Mouse (Mus musculus) cerebellum, adult 11 months (tissue): Measurements from ENCODE around the gene Rapgef6.
"Not testable (repeated sequence)": the region's sequence is repeated elsewhere in the genome, so short reads cannot be mapped to it uniquely, and the experiment has no call there.

Experiments used
- DNase-seq: peaks from one replicate; pipeline ENCODE4 v3.0.0; 2022

Rapgef6 gene

DNA sequence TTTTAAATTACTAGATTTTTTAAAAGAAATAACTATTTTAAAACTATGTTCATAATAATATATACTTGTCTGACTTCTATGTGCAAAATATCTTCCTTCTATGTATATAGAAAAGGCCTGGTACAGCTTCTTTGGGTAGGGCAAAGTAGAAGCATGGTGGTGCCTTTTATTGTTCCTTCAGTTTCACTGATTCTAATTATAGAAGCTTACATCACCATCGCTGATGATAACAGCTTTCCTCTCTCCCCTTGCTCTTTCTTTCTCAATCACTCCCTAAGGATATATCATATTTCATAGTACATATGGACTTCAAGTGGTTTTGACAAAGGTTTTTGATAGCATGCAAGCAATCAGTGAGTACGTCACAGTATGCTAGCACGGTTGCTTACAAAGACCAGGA is 69.9 kb downstream of the Rapgef6 start:
- no peak for DNase-seq

DNA sequence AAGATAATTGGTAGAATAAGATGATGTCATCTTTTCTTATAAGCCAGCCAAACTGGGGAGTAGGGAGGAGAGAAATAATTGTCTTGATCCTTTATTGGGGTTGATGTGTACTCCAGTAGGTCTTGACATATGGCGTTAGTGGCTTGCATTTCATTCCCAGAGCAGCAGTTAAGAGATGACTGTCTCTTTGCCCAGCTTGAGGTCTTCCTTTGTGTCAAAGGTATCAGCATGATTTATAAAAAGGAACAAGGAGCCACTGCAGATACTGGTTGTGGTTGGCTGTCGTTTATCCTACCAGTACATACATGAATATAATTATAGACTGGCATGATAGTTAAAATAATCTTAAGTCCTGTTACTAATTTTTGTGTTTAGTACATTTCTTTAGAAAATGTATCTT is 71.4 kb downstream of the Rapgef6 start:
- DNase-seq = no peak

- no peak for DNase-seq
Observed at GRCm38 (mm10) chr11:54595053-54595452, 72.4 kb downstream of the Rapgef6 start.

DNA sequence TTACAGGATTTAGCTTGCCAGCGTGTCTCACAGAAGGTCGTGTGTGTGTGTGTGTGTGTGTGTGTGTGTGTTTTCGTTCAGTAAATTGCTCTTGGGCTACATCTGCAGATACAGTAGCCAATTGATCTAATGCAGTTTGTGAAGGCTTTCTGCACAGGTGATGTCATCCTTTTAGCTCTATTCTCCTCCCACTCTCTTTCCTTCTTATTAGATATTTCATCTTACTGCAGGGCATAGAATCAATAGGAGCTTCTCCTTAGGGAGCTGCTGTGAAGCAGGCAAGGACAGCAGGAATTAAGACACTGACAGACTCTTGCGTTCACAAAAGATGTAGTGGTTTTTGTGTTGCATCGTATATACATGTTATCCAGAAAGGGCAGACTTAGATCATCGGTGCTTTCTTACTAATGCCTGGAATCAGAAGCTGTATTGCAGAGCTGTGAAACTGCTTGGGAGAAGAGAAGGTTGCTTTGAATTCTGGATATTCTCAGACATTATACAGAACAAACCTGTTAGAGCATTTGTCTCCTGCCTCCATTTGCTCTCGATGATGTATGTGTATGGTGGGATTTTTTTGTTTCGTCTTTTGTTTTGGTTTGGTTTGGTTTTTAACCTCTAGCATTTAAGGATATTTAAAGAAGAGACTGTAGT is 73.4 kb downstream of the Rapgef6 start:
- no peak for DNase-seq

GRCm38 (mm10) chr11:54597902-54598447 is 75.3 kb downstream of the Rapgef6 start:
- DNase-seq = no peak

DNA sequence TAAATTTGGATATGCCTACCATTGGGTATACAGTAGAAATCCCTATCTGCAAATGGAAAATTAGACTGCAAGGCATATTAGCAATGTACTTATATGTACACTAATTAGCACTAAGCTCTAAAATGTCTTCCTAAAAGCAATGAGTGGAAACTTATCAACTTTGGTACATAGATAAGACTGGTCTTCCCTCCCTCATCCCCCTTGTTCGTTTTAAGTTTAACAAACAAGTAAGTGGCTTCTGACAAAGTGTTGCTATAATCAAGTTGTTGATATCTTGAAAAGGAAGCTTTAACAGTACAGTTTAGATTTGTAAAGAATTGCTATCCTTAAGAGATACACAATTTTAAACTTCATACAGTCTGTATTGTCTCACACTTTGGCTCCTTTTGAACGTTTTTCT is 78.5 kb downstream of the Rapgef6 start:
- DNase-seq = no peak

GRCm38 (mm10) chr11:54602764-54603163 is 80.1 kb downstream of the Rapgef6 start:
- not testable (repeated sequence) for DNase-seq

DNA sequence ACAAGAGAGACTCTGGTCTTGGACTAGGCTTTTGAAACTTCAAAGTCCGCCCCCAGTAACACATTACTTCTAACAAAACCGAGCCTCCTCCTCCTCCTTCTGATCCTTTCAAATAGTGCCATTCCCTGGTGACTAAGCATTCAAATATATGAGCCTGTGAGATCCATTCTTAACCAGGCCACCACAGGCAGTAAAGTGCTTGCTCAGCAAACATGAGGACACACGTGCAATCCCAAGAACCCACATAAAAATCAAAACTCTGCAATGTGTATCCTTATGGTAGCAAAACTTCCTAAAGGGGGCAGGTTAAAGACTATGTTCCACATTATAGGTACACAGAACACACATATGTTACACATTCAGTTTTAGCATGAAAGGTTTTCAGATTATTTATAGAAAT is 81.8 kb downstream of the Rapgef6 start:
- DNase-seq = no peak

DNA sequence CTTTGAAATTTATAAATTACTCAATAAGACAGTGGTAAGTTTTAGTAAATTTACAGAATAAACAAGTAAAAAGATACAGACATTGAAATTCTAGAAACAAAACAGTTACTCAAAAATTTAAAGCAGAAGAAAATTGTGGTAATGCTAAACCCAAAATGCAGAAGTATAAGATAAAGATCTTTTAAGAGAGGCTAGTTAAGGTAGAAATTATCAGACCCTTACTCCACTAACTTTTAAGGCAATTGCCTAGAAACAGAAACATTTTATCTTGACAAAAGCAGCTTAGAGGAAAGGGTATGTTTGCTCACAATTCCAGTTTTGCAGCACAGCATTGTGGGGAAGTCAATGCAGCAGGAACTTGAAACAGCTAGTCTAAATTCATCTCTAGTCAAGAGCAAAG is 91.0 kb downstream of the Rapgef6 start:
- DNase-seq = no peak

- no peak for DNase-seq
Observed at GRCm38 (mm10) chr11:54614560-54614959, 91.9 kb downstream of the Rapgef6 start.

DNA sequence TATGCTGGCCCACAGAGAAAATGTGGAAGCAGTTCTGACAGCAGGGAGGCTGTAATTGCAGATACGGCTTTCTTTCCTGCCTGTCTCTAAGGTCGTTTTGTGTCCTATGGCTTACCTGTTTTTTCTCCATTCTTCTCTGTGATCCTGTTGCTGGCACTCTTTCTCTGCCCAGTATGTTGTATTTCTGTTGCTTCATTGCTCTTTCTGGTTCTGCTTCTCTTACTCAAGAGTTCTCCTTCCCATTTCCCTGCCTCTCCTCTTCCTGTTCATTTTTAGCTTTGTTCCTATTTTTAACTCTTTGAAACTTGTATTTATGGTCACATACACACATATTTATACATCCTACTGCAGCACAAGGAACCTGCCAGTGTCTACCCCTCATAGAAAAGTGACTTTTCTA is 96.2 kb downstream of the Rapgef6 start:
- DNase-seq = no peak

GRCm38 (mm10) chr11:54621725-54622124 is 99.1 kb downstream of the Rapgef6 start:
- DNase-seq = no peak

- no peak for DNase-seq
Observed at GRCm38 (mm10) chr11:54626905-54627304, 104.3 kb downstream of the Rapgef6 start.

DNA sequence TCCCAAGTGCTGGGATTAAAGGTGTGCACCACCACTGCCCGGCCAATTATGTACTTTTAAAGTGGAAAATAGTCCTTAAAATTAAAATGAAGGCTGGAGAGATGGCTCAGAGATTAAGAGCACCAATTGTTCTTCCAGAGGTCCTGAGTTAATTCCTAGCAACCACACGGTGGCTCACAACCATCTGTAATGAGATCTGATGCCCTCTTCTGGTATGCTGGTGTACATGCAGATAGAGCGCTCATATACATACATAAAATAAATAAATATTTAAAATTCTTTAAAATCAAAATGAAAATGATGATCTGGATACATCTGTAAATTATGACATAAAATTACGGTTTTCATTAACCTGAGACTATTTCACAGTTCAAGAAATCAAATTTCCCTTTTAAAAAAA is 123.8 kb downstream of the Rapgef6 start:
- DNase-seq = no peak

GRCm38 (mm10) chr11:54648573-54648972 is 125.9 kb downstream of the Rapgef6 start:
- DNase-seq = no peak

- no peak for DNase-seq
Observed at GRCm38 (mm10) chr11:54655420-54655819, 132.8 kb downstream of the Rapgef6 start.

- DNase-seq = no peak
Observed at GRCm38 (mm10) chr11:54673575-54674298, 151.1 kb downstream of the Rapgef6 start.

DNA sequence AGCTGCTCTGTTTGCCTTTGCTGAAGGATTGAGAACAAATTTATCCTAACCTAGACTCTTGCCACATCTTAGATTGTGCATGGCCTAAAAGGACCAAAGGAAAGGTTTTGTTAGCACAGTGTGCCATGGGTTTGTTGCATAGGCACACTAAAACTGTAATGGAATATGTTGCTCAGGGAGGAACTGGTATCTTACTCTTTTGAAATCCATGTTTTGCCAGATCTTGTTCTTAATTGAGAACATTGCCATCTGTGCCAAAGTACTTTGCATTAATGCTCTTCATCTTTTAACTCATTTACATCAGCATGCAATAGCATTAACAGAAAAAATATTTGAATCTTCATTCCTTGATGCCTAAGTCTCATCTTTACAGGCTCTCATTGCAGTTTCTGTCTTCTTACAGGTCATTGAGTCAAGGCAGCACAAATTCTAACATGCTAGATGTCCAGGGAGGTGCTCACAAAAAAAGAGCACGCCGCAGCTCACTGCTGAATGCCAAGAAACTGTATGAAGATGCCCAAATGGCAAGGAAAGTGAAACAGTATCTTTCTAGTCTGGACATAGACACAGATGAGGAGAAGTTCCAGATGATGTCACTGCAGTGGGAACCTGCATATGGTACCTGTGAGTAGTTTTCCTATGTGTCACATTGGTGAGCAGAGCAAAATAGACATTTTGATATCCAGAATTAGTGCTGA is 153.3 kb downstream of the Rapgef6 start:
- no peak for DNase-seq

- no peak for DNase-seq
Observed at GRCm38 (mm10) chr11:54679141-54679540, 156.5 kb downstream of the Rapgef6 start.

DNA sequence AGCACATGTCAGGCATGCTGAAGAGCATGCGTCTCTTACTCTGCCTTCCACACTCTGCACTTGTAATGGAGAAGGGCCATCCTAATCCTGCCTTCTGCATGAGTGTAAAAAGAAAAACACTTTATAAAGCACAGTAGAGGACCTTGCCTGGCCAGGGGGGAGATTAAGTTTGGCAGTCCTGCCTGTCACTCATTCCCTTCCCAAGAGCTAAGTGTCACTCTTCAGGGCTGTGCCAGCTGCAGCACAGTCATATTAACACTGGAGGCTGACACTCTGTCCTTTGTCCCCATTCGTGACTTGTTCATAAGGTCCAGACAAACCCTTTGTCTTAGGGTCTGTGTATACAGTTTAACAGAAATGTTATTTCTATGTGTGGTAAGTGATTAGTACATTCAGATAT is 162.2 kb downstream of the Rapgef6 start:
- DNase-seq = no peak

GRCm38 (mm10) chr11:54690171-54690570 is 167.5 kb downstream of the Rapgef6 start:
- no peak for DNase-seq

DNA sequence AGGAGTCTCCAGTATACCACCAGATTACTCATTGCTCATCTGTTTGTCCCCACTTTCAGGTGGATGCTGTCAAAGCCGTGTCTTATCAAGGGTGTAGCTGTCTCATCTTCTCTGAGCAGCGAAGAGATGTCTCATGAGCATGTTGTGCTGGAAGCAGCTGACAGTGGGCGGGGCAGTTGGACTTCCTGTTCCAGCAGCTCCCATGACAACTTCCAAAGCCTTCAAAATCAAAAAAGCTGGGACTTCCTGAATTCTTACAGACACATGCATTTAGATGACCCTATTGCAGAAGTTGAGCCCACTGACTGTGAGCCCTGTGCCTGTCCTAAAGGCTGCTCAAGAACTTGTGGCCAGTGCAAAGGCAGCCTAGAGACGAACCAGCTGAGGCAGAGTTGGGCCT is 168.5 kb downstream of the Rapgef6 start:
- no peak for DNase-seq

DNA sequence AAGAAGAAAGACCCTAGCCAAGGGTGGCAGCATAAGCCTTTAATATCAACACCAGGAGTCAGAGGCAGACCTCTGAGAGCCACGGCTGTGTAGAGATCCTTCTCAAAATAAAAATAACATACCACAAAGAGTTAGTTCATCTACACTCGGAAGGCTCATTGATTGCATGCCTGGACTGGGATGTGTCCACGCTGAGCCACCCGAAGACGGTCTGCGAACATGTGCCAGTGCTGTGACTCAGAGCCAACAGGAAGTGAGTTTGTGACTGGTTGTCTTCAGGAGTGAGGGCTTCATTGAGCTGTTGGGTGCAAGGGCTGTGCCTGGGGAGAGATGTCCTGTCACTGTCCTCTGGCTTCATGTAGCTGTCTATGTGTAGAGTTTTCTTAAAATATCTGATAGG is 171.0 kb downstream of the Rapgef6 start:
- DNase-seq = no peak

GRCm38 (mm10) chr11:54694291-54694690 is 171.6 kb downstream of the Rapgef6 start:
- DNase-seq = no peak
